Mouse (Mus musculus) MEL (cell line): Measurements from ENCODE around the gene Zscan22. TPM values are rescaled to one million over a fixed set of nuclear protein-coding genes. Genes with fewer than 3 reads are reported as not detected.

Experiments used
- DNase-seq: peaks from one replicate; pipeline ENCODE4 v3.0.0; 2011; ENCODE audit warnings: low read depth, low spot score
- H3K27ac ChIP-seq: 2 replicates; pipeline ENCODE4 v1.5.1; 2012; ENCODE audit warnings: low read depth, mild to moderate bottlenecking, control low read depth, low read length, moderate library complexity; ENCODE audit not compliant: control insufficient read depth
- H3K27me3 ChIP-seq, 2 experiments: fragments of 150-350 bp in 1 of 2; sonication (generic) in 1 of 2; 2 replicates each; pipeline ENCODE4 v1.6.1; 2012; ENCODE audit warnings: low read length in 2 of 2, mild to moderate bottlenecking in 2 of 2, improper control_type of control experiment in 1 of 2, moderate library complexity in 1 of 2; ENCODE audit not compliant: insufficient read depth in 2 of 2, control insufficient read depth in 1 of 2
- H3K36me3 ChIP-seq, 2 experiments: 2 replicates each; pipeline ENCODE4 v1.6.1; 2012 to 2014; ENCODE audit warnings: low read length in 2 of 2, improper control_type of control experiment in 1 of 2, inconsistent platforms in 1 of 2, mild to moderate bottlenecking in 1 of 2; ENCODE audit not compliant: insufficient read depth in 2 of 2, control insufficient read depth in 1 of 2
- H3K4me1 ChIP-seq, 2 experiments: fragments of 150-350 bp in 1 of 2; sonication (generic) in 1 of 2; 2 replicates each; pipeline ENCODE4 v1.6.1; 2012; ENCODE audit warnings: low read length in 2 of 2, improper control_type of control experiment in 1 of 2, mild to moderate bottlenecking in 1 of 2; ENCODE audit not compliant: insufficient read depth in 2 of 2, control insufficient read depth in 1 of 2
- H3K4me3 ChIP-seq, 2 experiments: fragments of 150-350 bp in 1 of 2; sonication (generic) in 1 of 2; 2 replicates each; pipeline ENCODE4 v1.5.1; 2012; ENCODE audit warnings: low read depth in 2 of 2, low read length in 2 of 2, mild to moderate bottlenecking in 2 of 2, moderate library complexity in 2 of 2, control low read depth in 1 of 2, improper control_type of control experiment in 1 of 2; ENCODE audit not compliant: control insufficient read depth in 1 of 2, insufficient read depth in 1 of 2
- H3K79me2 ChIP-seq: 2 replicates; pipeline ENCODE4 v1.6.1; 2012; ENCODE audit warnings: mild to moderate bottlenecking, low read length, moderate library complexity; ENCODE audit not compliant: control insufficient read depth, poor library complexity, insufficient read depth
- H3K9ac ChIP-seq: 2 replicates; pipeline ENCODE4 v1.6.1; 2012; ENCODE audit warnings: low read depth, mild to moderate bottlenecking, control low read depth, low read length, moderate library complexity; ENCODE audit not compliant: control insufficient read depth, poor library complexity, severe bottlenecking
- H3K9me3 ChIP-seq: fragments of 150-350 bp; sonication (generic); replicated peaks from 2 replicates; pipeline ENCODE4 v1.6.1; 2012; ENCODE audit warnings: mild to moderate bottlenecking, low read length, improper control_type of control experiment, moderate library complexity; ENCODE audit not compliant: insufficient read depth
- CTCF ChIP-seq, 3 experiments: IDR thresholded peaks in 2 of 3; conservative IDR thresholded peaks in 1 of 3; 2 replicates each; pipeline ENCODE4 v1.5.1; 2011 to 2012; ENCODE audit warnings: low read length in 3 of 3, low read depth in 2 of 3, mild to moderate bottlenecking in 2 of 3, improper control_type of control experiment in 1 of 3, inconsistent platforms in 1 of 3, mixed read lengths in 1 of 3, moderate library complexity in 1 of 3; ENCODE audit not compliant: control insufficient read depth in 1 of 3, insufficient read depth in 1 of 3, poor library complexity in 1 of 3, severe bottlenecking in 1 of 3
- E2F4 ChIP-seq: IDR thresholded peaks from 2 replicates; pipeline ENCODE4 v1.6.1; 2011; ENCODE audit warnings: low read depth, low read length, improper control_type of control experiment, borderline replicate concordance
- EP300 ChIP-seq, 2 experiments: IDR thresholded peaks; 2 replicates each; pipeline ENCODE4 v1.6.1; 2011; ENCODE audit warnings: improper control_type of control experiment in 2 of 2, low read length in 2 of 2, low read depth in 1 of 2, mild to moderate bottlenecking in 1 of 2
- HCFC1 ChIP-seq: IDR thresholded peaks from 2 replicates; pipeline ENCODE4 v1.6.1; 2012; ENCODE audit warnings: low read depth, mild to moderate bottlenecking, inconsistent platforms, low read length, improper control_type of control experiment, moderate library complexity
- MAFK ChIP-seq: IDR thresholded peaks from 2 replicates; pipeline ENCODE4 v1.6.1; 2011; ENCODE audit warnings: low read depth, mild to moderate bottlenecking, low read length, improper control_type of control experiment, borderline replicate concordance
- MAX ChIP-seq: IDR thresholded peaks from 2 replicates; pipeline ENCODE4 v1.6.1; 2011; ENCODE audit warnings: low read length, improper control_type of control experiment
- MEF2A ChIP-seq: IDR thresholded peaks from 2 replicates; pipeline ENCODE4 v1.6.1; 2014; ENCODE audit warnings: low read depth, mild to moderate bottlenecking, inconsistent platforms, low read length, improper control_type of control experiment; ENCODE audit not compliant: poor library complexity, insufficient replicate concordance, severe bottlenecking; ENCODE audit errors: extremely low read depth
- MXI1 ChIP-seq: IDR thresholded peaks from 2 replicates; pipeline ENCODE4 v1.6.1; 2011; ENCODE audit warnings: mild to moderate bottlenecking, low read depth, low read length, improper control_type of control experiment
- MYB ChIP-seq: IDR thresholded peaks from 2 replicates; pipeline ENCODE4 v1.6.1; 2011; ENCODE audit warnings: mild to moderate bottlenecking, low read depth, low read length, improper control_type of control experiment
- MYC ChIP-seq: IDR thresholded peaks from 2 replicates; pipeline ENCODE4 v1.6.1; 2011; ENCODE audit warnings: low read depth, mild to moderate bottlenecking, low read length, improper control_type of control experiment, moderate library complexity
- POLR2A ChIP-seq, 2 experiments: IDR thresholded peaks; 2 replicates each; pipeline ENCODE4 v1.6.1; 2011 to 2012; ENCODE audit warnings: low read length in 2 of 2, mild to moderate bottlenecking in 2 of 2, control low read depth in 1 of 2, improper control_type of control experiment in 1 of 2, low read depth in 1 of 2, moderate library complexity in 1 of 2; ENCODE audit not compliant: control insufficient read depth in 1 of 2, insufficient read depth in 1 of 2, poor library complexity in 1 of 2
- POLR2AphosphoS2 ChIP-seq: IDR thresholded peaks from 2 replicates; pipeline ENCODE4 v1.6.1; 2011; ENCODE audit warnings: low read length, improper control_type of control experiment
- POLR2AphosphoS5 ChIP-seq: IDR thresholded peaks from 2 replicates; pipeline ENCODE4 v1.6.1; 2012; ENCODE audit warnings: low read depth, borderline replicate concordance, mild to moderate bottlenecking, inconsistent platforms, low read length, moderate library complexity, mixed read lengths
- RAD21 ChIP-seq: IDR thresholded peaks from 2 replicates; pipeline ENCODE4 v1.6.1; 2011; ENCODE audit warnings: mild to moderate bottlenecking, low read depth, low read length, improper control_type of control experiment
- SIN3A ChIP-seq: IDR thresholded peaks from 2 replicates; pipeline ENCODE4 v1.6.1; 2012; ENCODE audit warnings: low read length, improper control_type of control experiment, inconsistent platforms
- SMC3 ChIP-seq: IDR thresholded peaks from 2 replicates; pipeline ENCODE4 v1.6.1; 2011; ENCODE audit warnings: low read depth, low read length, improper control_type of control experiment
- TBP ChIP-seq: IDR thresholded peaks from 2 replicates; pipeline ENCODE4 v1.8.0; 2011; ENCODE audit warnings: low read depth, low read length, improper control_type of control experiment
- USF2 ChIP-seq, 2 experiments: IDR thresholded peaks; 2 replicates each; pipeline ENCODE4 v1.6.1; 2011 to 2012; ENCODE audit warnings: improper control_type of control experiment in 2 of 2, low read length in 2 of 2, borderline replicate concordance in 1 of 2, inconsistent platforms in 1 of 2, low read depth in 1 of 2, mild to moderate bottlenecking in 1 of 2; ENCODE audit not compliant: insufficient read depth in 1 of 2
- ZC3H11A ChIP-seq: IDR thresholded peaks from 2 replicates; pipeline ENCODE4 v1.6.1; 2012; ENCODE audit warnings: low read depth, mild to moderate bottlenecking, inconsistent platforms, low read length, improper control_type of control experiment
- ZKSCAN1 ChIP-seq: IDR thresholded peaks from 2 replicates; pipeline ENCODE4 v1.6.1; 2012; ENCODE audit warnings: low read depth, mild to moderate bottlenecking, inconsistent platforms, low read length, improper control_type of control experiment, moderate library complexity
- ZMIZ1 ChIP-seq: IDR thresholded peaks from 2 replicates; pipeline ENCODE4 v1.6.1; 2012; ENCODE audit warnings: low read depth, mild to moderate bottlenecking, inconsistent platforms, low read length, improper control_type of control experiment, moderate library complexity
- polyA plus RNA-seq, 2 experiments: library from polyadenylated mRNA; stranded (reverse) in 1 of 2; unstranded in 1 of 2; fragments of >175 nt in 1 of 2; fragments of >200 nt in 1 of 2; gene quantifications; 2 replicates each; pipeline versions ENCODE4 v1.2.1 to v1.2.4; 2012; ENCODE audit warnings: low replicate concordance in 2 of 2, low read depth in 1 of 2; ENCODE audit not compliant: insufficient read length in 2 of 2, insufficient read depth in 1 of 2, missing spikeins in 1 of 2
- total RNA-seq: library from RNA; depleted of rRNA; stranded (reverse); fragments of 300-350 nt; gene quantifications from 2 replicates; pipeline ENCODE4 v1.2.3, GENCODE M21; 2012; rRNA removed

Gene Zscan22
- total and polyA plus RNA-seq, 3 experiments: 2.5 to 7.1 TPM; not detected in 1

DNA sequence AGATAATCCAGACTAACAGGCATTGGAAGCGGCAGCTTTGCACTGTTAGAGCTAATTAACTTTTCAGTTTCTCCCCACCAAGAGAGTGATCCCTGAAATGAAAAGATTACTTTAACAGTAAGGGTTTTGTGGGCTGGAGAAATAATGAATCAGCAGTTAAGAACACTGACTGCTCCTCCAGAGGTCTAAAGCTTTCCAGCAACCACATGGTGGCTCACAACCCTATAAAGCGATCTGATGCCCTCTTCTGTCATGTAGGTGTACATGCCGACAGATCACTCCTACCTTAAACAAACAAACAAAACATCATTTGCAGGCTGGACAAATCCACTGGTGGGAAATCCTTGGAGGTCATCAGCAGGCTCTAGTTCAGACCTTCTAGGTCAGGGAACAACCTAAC is 57.3 kb downstream of the Zscan22 start:
- DNase-seq: peak; percentile 77

DNA sequence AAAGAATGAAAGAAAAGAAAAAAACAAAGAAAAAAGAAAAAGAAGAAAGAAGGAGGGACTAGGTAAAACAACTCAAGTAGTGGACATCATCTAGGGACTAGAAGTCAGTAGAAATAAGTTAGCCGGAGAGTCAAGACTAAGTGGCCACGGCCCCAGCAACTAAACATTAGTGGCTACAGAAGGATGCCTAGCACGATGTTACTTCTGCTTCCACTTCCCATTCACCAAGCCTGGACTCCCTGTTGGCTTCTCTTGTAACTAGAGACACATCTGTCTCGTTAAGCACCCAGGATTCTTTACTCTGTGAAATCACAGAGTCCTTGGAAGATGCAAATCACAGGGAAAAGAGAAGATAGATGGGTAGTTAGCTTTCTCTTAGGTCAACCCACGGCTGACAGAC is 59.9 kb downstream of the Zscan22 start:
- Histone ChIP-seq H3K4me3 (peak overlapping the region; percentile 31 to 60), H3K9me3 (no peaks in the 10 kb centered on the region), H3K9ac (peak overlapping the region; percentile 62), H3K79me2 (no peaks in the 10 kb centered on the region; the same call in 1 of the 2 replicates), H3K36me3 (peaks cover 0 to 11% of the 10 kb centered on the region in 2 experiments; a peak in 2 of 4 replicates), H3K27ac (no peak overlapping the region), H3K27me3 (no peaks in the 10 kb centered on the region), H3K4me1 (peaks cover 0 to 5% of the 10 kb centered on the region in 2 experiments)
- TF ChIP-seq POLR2AphosphoS2 (no peak), MAX (no peak), SMC3 (no peak), ZKSCAN1 (no peak), HCFC1 (no peak), MXI1 (peak; percentile 33; the same call in 1 of the 2 replicates)
- peak; percentile 78 for DNase-seq

More for the DNA sequence above, 57.3 kb downstream of the Zscan22 start:
- H3K36me3 ChIP-seq: peaks cover 0 to 9% of the 10 kb centered on the region in 2 experiments; a peak in 2 of 4 replicates
- TF ChIP-seq MYB: no peak
- TF ChIP-seq ZMIZ1: no peak
- TF ChIP-seq MEF2A: no peak
- peak in 2 of 3 experiments; percentile 20 to 68; a peak in 4 of 6 replicates for TF ChIP-seq CTCF (IDR thresholded peaks at IDR 0.05 in 2 of 3, conservative IDR thresholded peaks at IDR 0.05 in 1 of 3; ENCODE audit: control insufficient read depth in 1 of 3, insufficient read depth in 1 of 3, low read depth in 2 of 3, low read length in 3 of 3, poor library complexity in 1 of 3, severe bottlenecking in 1 of 3)
- peak; percentile 64; the same call in 1 of the 2 replicates for TF ChIP-seq MAFK
- TF ChIP-seq ZC3H11A: peak; percentile 37
- peak; percentile 91 for TF ChIP-seq MYC
- TF ChIP-seq TBP: 0 out of 2 replicates have a peak, but pooled peaks have one; percentile 16
- no peak for TF ChIP-seq POLR2A (IDR thresholded peaks at IDR 0.05; ENCODE audit: control insufficient read depth in 1 of 2, insufficient read depth in 1 of 2, low read depth in 1 of 2, low read length in 2 of 2, poor library complexity in 1 of 2)
- no peak for TF ChIP-seq USF2 (IDR thresholded peaks at IDR 0.05; ENCODE audit: borderline replicate concordance in 1 of 2, insufficient read depth in 1 of 2, low read depth in 1 of 2, low read length in 2 of 2)
- no peak for TF ChIP-seq E2F4
- peak in 1 of 2 experiments; percentile 33; a peak in 1 of 4 replicates for TF ChIP-seq EP300 (IDR thresholded peaks at IDR 0.05; ENCODE audit: low read depth in 1 of 2, low read length in 2 of 2)
- no peak for TF ChIP-seq POLR2AphosphoS5
- TF ChIP-seq RAD21: peak; percentile 50
- TF ChIP-seq SMC3: peak; percentile 54
- peak; percentile 58 for TF ChIP-seq MXI1
- TF ChIP-seq SIN3A: 0 out of 2 replicates have a peak, but pooled peaks have one; percentile 33
- peak; percentile 74 for TF ChIP-seq MAX
- TF ChIP-seq, all 39 proteins: peak for 11
- no peaks in the 10 kb centered on the region for H3K9me3 ChIP-seq
- H3K27me3 ChIP-seq: no peaks in the 10 kb centered on the region
- peak overlapping the region; percentile 42; the same call in 1 of the 2 replicates for H3K27ac ChIP-seq
- H3K79me2 ChIP-seq: no peaks in the 10 kb centered on the region; the same call in 1 of the 2 replicates
- peak overlapping the region; percentile 36 for H3K9ac ChIP-seq
- H3K4me3 ChIP-seq: no peak overlapping the region; a peak in 1 of 4 replicates
- H3K4me1 ChIP-seq: peaks cover 0 to 10% of the 10 kb centered on the region in 2 experiments; a peak in 3 of 4 replicates

Other genes starting within 250 kb of the Zscan22 start
- not detected in 2 replicates for gene Vmn2r55, start 212.8 kb upstream of the Zscan22 start, total RNA-seq
- gene Vmn2r55, start 212.8 kb upstream of the Zscan22 start, polyA plus RNA-seq: not detected
- not detected in 2 replicates for gene Vmn2r56, start 162.8 kb upstream of the Zscan22 start, total RNA-seq
- not detected for gene Vmn2r56, start 162.8 kb upstream of the Zscan22 start, polyA plus RNA-seq
- not detected in 2 replicates for gene Zscan18, start 94.2 kb upstream of the Zscan22 start, total RNA-seq
- gene Zscan18, start 94.2 kb upstream of the Zscan22 start, polyA plus RNA-seq: under 1 TPM in 1 of 2 experiments, not detected in 1; 0.04 TPM
- gene Zfp329, start 79.0 kb upstream of the Zscan22 start, total RNA-seq: 2.8 and 3.2 TPM in 2 replicates
- 1 to 10 TPM in 1 of 2 experiments, not detected in 1; 3.4 TPM for gene Zfp329, start 79.0 kb upstream of the Zscan22 start, polyA plus RNA-seq
- gene Zfp110, start 63.1 kb upstream of the Zscan22 start, total RNA-seq: 27.5 and 28.2 TPM in 2 replicates
- 10 to 100 TPM; 17.0 to 86.6 TPM for gene Zfp110, start 63.1 kb upstream of the Zscan22 start, polyA plus RNA-seq
- gene Zfp128, start 16.6 kb upstream of the Zscan22 start, total RNA-seq: 1.1 TPM in 2 replicates
- 1 to 10 TPM in 1 of 2 experiments, not detected in 1; 1.5 TPM for gene Zfp128, start 16.6 kb upstream of the Zscan22 start, polyA plus RNA-seq
- gene Rps5, start 24.5 kb downstream of the Zscan22 start, total RNA-seq: 3,873 and 4,196 TPM in 2 replicates
- gene Rps5, start 24.5 kb downstream of the Zscan22 start, polyA plus RNA-seq: 1,000 to 10,000 TPM in 1 of 2 experiments, 100 to 1,000 TPM in 1; 960 to 2,915 TPM
- 0.89 and 1.0 TPM in 2 replicates for gene Rnf225, start 29.6 kb downstream of the Zscan22 start, total RNA-seq
- 1 to 10 TPM in 1 of 2 experiments, not detected in 1; 2.3 TPM for gene Rnf225, start 29.6 kb downstream of the Zscan22 start, polyA plus RNA-seq
- 5.9 and 9.9 TPM in 2 replicates for gene Zfp324, start 68.0 kb downstream of the Zscan22 start, total RNA-seq
- gene Zfp324, start 68.0 kb downstream of the Zscan22 start, polyA plus RNA-seq: 1 to 10 TPM in 1 of 2 experiments, not detected in 1; 5.2 TPM
- gene Zfp446, start 80.0 kb downstream of the Zscan22 start, total RNA-seq: 3.4 TPM in 2 replicates
- gene Zfp446, start 80.0 kb downstream of the Zscan22 start, polyA plus RNA-seq: 1 to 10 TPM in 1 of 2 experiments, not detected in 1; 4.9 TPM
- gene Slc27a5, start 100.4 kb downstream of the Zscan22 start, total RNA-seq: not detected in 2 replicates
- gene Slc27a5, start 100.4 kb downstream of the Zscan22 start, polyA plus RNA-seq: under 1 TPM in 1 of 2 experiments, not detected in 1; 0.13 TPM
- 605 and 702 TPM in 2 replicates for gene Trim28, start 101.3 kb downstream of the Zscan22 start, total RNA-seq
- gene Trim28, start 101.3 kb downstream of the Zscan22 start, polyA plus RNA-seq: 1,000 to 10,000 TPM in 1 of 2 experiments, 100 to 1,000 TPM in 1; 104 to 1,160 TPM
- gene Zbtb45, start 112.2 kb downstream of the Zscan22 start, total RNA-seq: 15.8 and 16.8 TPM in 2 replicates
- 10 to 100 TPM in 1 of 2 experiments, not detected in 1; 36.3 TPM for gene Zbtb45, start 112.2 kb downstream of the Zscan22 start, polyA plus RNA-seq
- gene Chmp2a, start 137.0 kb downstream of the Zscan22 start, total RNA-seq: 94.9 and 100 TPM in 2 replicates
- 100 to 1,000 TPM in 1 of 2 experiments, not detected in 1; 180 TPM for gene Chmp2a, start 137.0 kb downstream of the Zscan22 start, polyA plus RNA-seq
- gene Ube2m, start 140.5 kb downstream of the Zscan22 start, total RNA-seq: 134 and 148 TPM in 2 replicates
- gene Ube2m, start 140.5 kb downstream of the Zscan22 start, polyA plus RNA-seq: 100 to 1,000 TPM in 1 of 2 experiments, not detected in 1; 336 TPM
- 0.77 and 0.85 TPM in 2 replicates for gene Mzf1, start 156.9 kb downstream of the Zscan22 start, total RNA-seq
- gene Mzf1, start 156.9 kb downstream of the Zscan22 start, polyA plus RNA-seq: 1 to 10 TPM in 1 of 2 experiments, not detected in 1; 2.4 TPM
- gene Vmn1r85, start 197.4 kb downstream of the Zscan22 start, total RNA-seq: not detected in 2 replicates
- gene Vmn1r85, start 197.4 kb downstream of the Zscan22 start, polyA plus RNA-seq: not detected
- not detected in 2 replicates for gene Vmn1r86, start 222.1 kb downstream of the Zscan22 start, total RNA-seq
- not detected for gene Vmn1r86, start 222.1 kb downstream of the Zscan22 start, polyA plus RNA-seq
- not detected in 2 replicates for gene Vmn1r87, start 242.3 kb downstream of the Zscan22 start, total RNA-seq
- gene Vmn1r87, start 242.3 kb downstream of the Zscan22 start, polyA plus RNA-seq: under 1 TPM in 1 of 2 experiments, not detected in 1; 0.01 TPM